Mouse (Mus musculus): Measurements from ENCODE around the gene Vav1. TPM values are rescaled to one million over a fixed set of nuclear protein-coding genes. Genes with fewer than 3 reads are reported as not detected.
A peak's percentile ranks its signal among the peaks of the same experiment; 100 is the strongest.

The Vav1 gene
- total RNA-seq (2021), result 1 to 10 TPM; 1.0 to 1.4 TPM

- no peak for DNase-seq
These were observed at the start of gene Vav1 for GRCm38 (mm10) chr17:57278943-57279590. TSS of gene Vav1 (plus strand) at chr17:57279100.

GRCm38 (mm10) chr17:57229851-57230727 is 48.8 kb upstream of the Vav1 start:
- DNase-seq, result no peak

GRCm38 (mm10) chr17:57230728-57231125 is 48.2 kb upstream of the Vav1 start:
- DNase-seq, result no peak

GRCm38 (mm10) chr17:57231321-57231771 is 47.6 kb upstream of the Vav1 start:
- DNase-seq, result no peak

- no peak for DNase-seq
These were observed 46.7 kb upstream of the Vav1 start for GRCm38 (mm10) chr17:57232200-57232599.

GRCm38 (mm10) chr17:57233038-57233437 is 45.9 kb upstream of the Vav1 start:
- no peak for DNase-seq

GRCm38 (mm10) chr17:57234254-57234928 is 44.5 kb upstream of the Vav1 start:
- DNase-seq, result no peak

- DNase-seq, result no peak
These were observed 43.1 kb upstream of the Vav1 start for GRCm38 (mm10) chr17:57235803-57236202.

GRCm38 (mm10) chr17:57237181-57237580 is 41.7 kb upstream of the Vav1 start:
- no peak for DNase-seq

- no peak for DNase-seq
These were observed 35.1 kb upstream of the Vav1 start for GRCm38 (mm10) chr17:57243650-57244370.

GRCm38 (mm10) chr17:57245311-57245929 is 33.5 kb upstream of the Vav1 start:
- DNase-seq, result no peak

- DNase-seq, result no peak
These were observed 32.1 kb upstream of the Vav1 start for GRCm38 (mm10) chr17:57246663-57247392.

GRCm38 (mm10) chr17:57247393-57248200 is 31.3 kb upstream of the Vav1 start:
- peak; percentile 92 for DNase-seq

- DNase-seq, result peak; percentile 88
These were observed 30.6 kb upstream of the Vav1 start, which contains the start of gene Gpr108 for GRCm38 (mm10) chr17:57248201-57248699. TSS of gene Gpr108 (minus strand) at chr17:57248446.

GRCm38 (mm10) chr17:57248771-57249170 is 30.1 kb upstream of the Vav1 start:
- no peak for DNase-seq

GRCm38 (mm10) chr17:57249186-57250181 is 29.4 kb upstream of the Vav1 start, which contains the start of gene Trip10:
TSS of gene Trip10 (plus strand) at chr17:57249455.
- DNase-seq, result peak; percentile 100

- peak; percentile 63 for DNase-seq
These were observed 28.3 kb upstream of the Vav1 start for GRCm38 (mm10) chr17:57250461-57251160.

- DNase-seq, result no peak
These were observed 27.5 kb upstream of the Vav1 start for GRCm38 (mm10) chr17:57251431-57251830.
